Mouse (Mus musculus) heart, embryonic 13.5 days (tissue): ENCODE measurements around the gene 4930402F06Rik. TPM values are rescaled to one million over a fixed set of nuclear protein-coding genes. Genes with fewer than 3 reads are reported as not detected.

Experiments
- ATAC-seq: fragments of 200-750 bp; cut with Nextera tagmentation; 2 replicates; pipeline ENCODE4 v1.8.0; 2017; ENCODE audit warnings: moderate TSS enrichment; ENCODE audit not compliant: insufficient number of reproducible peaks, low FRiP score, low TSS enrichment; ENCODE audit errors: extremely low read depth
- H3K27ac ChIP-seq: fragments of 300-500 bp; sonication (generic); replicated peaks from 2 replicates; pipeline ENCODE4 v1.5.1; 2015; ENCODE audit warnings: moderate library complexity, mild to moderate bottlenecking, inconsistent platforms
- H3K27me3 ChIP-seq: fragments of 300-500 bp; sonication (generic); replicated peaks from 2 replicates; pipeline ENCODE4 v1.6.1; 2015; ENCODE audit warnings: mild to moderate bottlenecking, inconsistent platforms
- H3K36me3 ChIP-seq: fragments of 300-500 bp; sonication (generic); 2 replicates; pipeline ENCODE4 v1.6.1; 2015; ENCODE audit warnings: mild to moderate bottlenecking, inconsistent platforms
- H3K4me1 ChIP-seq: fragments of 300-500 bp; sonication (generic); 2 replicates; pipeline ENCODE4 v1.6.1; 2015; ENCODE audit warnings: inconsistent platforms
- H3K4me2 ChIP-seq: fragments of 300-500 bp; sonication (generic); 2 replicates; pipeline ENCODE4 v1.6.1; 2015; ENCODE audit warnings: inconsistent platforms, mild to moderate bottlenecking, moderate library complexity
- H3K4me3 ChIP-seq: fragments of 300-500 bp; sonication (generic); 2 replicates; pipeline ENCODE4 v1.5.1; 2015; ENCODE audit warnings: moderate library complexity, mild to moderate bottlenecking, inconsistent platforms
- H3K9ac ChIP-seq: fragments of 300-500 bp; sonication (generic); 2 replicates; pipeline ENCODE4 v1.6.1; 2015; ENCODE audit warnings: inconsistent platforms, mild to moderate bottlenecking, moderate library complexity
- H3K9me3 ChIP-seq: fragments of 300-500 bp; sonication (generic); 2 replicates; pipeline ENCODE4 v1.6.1; 2016; ENCODE audit warnings: inconsistent platforms
- WGBS: fragments of 180-500 bp; shearing (Covaris S2); methylation state at CpG from one replicate; pipeline ENCODE4 v1.1.7; 2015; ENCODE audit warnings: mixed read lengths; 5-methylcytosine and 5-hydroxymethylcytosine counted together
- polyA plus RNA-seq: library from polyadenylated mRNA; unstranded; fragments of >200 nt; fragmentation: Nextera tagmentation; extraction: Ambion mirVana; gene quantifications from 2 replicates; pipeline ENCODE4 v1.2.1, GENCODE M21; 2015

The 4930402F06Rik gene
- not detected in 2 replicates for polyA plus RNA-seq

GRCm38 (mm10) chr2:35397096-35397495 lies at the start of gene 4930402F06Rik:
Gene 4930402F06Rik, minus strand, starts transcription at chr2:35397175.
- no peaks in the 10 kb centered on the region for H3K27me3 ChIP-seq
- no peak within 1 kb of the TSS for H3K4me2 ChIP-seq
- no peaks in the 10 kb centered on the region for H3K9me3 ChIP-seq
- peak within 1 kb of the TSS; percentile 20 for H3K27ac ChIP-seq
- WGBS: 57% methylated on average over 5 of the region's 5 CpGs
- no peak for ATAC-seq
- peaks cover 11% of the 10 kb centered on the region for H3K4me1 ChIP-seq
- H3K4me3 ChIP-seq: no peak within 1 kb of the TSS
- H3K36me3 ChIP-seq: peaks cover 17% of the 10 kb centered on the region
- no peak within 1 kb of the TSS for H3K9ac ChIP-seq

GRCm38 (mm10) chr2:35446300-35446699 lies 49.3 kb upstream of the 4930402F06Rik start:
- H3K4me2 ChIP-seq: no peak overlapping the region
- H3K27me3 ChIP-seq: no peaks in the 10 kb centered on the region
- no peaks in the 10 kb centered on the region for H3K9me3 ChIP-seq
- no peaks in the 10 kb centered on the region for H3K36me3 ChIP-seq
- H3K9ac ChIP-seq: no peak overlapping the region
- 70% methylated on average over 5 of the region's 5 CpGs for WGBS
- H3K27ac ChIP-seq: peak overlapping the region; percentile 58
- peaks cover 89% of the 10 kb centered on the region for H3K4me1 ChIP-seq
- ATAC-seq: no peak
- no peak overlapping the region for H3K4me3 ChIP-seq

GRCm38 (mm10) chr2:35445610-35446009 lies 48.6 kb upstream of the 4930402F06Rik start:
- Histone ChIP-seq H3K27me3 (no peaks in the 10 kb centered on the region), H3K27ac (peak overlapping the region; percentile 58; the same call in 1 of the 2 replicates), H3K4me3 (no peak overlapping the region), H3K4me1 (peaks cover 83% of the 10 kb centered on the region), H3K4me2 (no peak overlapping the region), H3K9me3 (no peaks in the 10 kb centered on the region), H3K36me3 (no peaks in the 10 kb centered on the region), H3K9ac (peak overlapping the region; percentile 34)
- no peak for ATAC-seq
- WGBS: 67% methylated on average over 7 of the region's 7 CpGs

- Histone ChIP-seq H3K4me2 (peak overlapping the region; percentile 24; the same call in 1 of the 2 replicates), H3K9ac (peak overlapping the region; percentile 34), H3K27me3 (no peaks in the 10 kb centered on the region), H3K27ac (peak overlapping the region; percentile 66), H3K4me1 (peaks cover 78% of the 10 kb centered on the region), H3K4me3 (no peak overlapping the region), H3K36me3 (no peaks in the 10 kb centered on the region), H3K9me3 (no peaks in the 10 kb centered on the region)
- no peak for ATAC-seq
- WGBS: 68% methylated on average over 6 of the region's 6 CpGs
Observed at GRCm38 (mm10) chr2:35444764-35445262, 47.8 kb upstream of the 4930402F06Rik start.

- Histone ChIP-seq H3K9ac (peak overlapping the region; percentile 34), H3K9me3 (no peaks in the 10 kb centered on the region), H3K4me3 (no peak overlapping the region), H3K36me3 (no peaks in the 10 kb centered on the region), H3K27me3 (no peaks in the 10 kb centered on the region), H3K27ac (peak overlapping the region; percentile 66), H3K4me1 (peaks cover 72% of the 10 kb centered on the region), H3K4me2 (peak overlapping the region; percentile 24; the same call in 1 of the 2 replicates)
- 63% methylated on average over 16 of the region's 16 CpGs for WGBS
- no peak for ATAC-seq
Observed at GRCm38 (mm10) chr2:35443981-35444763, 47.2 kb upstream of the 4930402F06Rik start.

GRCm38 (mm10) chr2:35443325-35443724 lies 46.4 kb upstream of the 4930402F06Rik start:
- 0 out of 2 replicates have a peak overlapping the region, but pooled peaks have one; percentile 66 for H3K27ac ChIP-seq
- peaks cover 4% of the 10 kb centered on the region; the same call in 1 of the 2 replicates for H3K36me3 ChIP-seq
- no peaks in the 10 kb centered on the region for H3K27me3 ChIP-seq
- no peak for ATAC-seq
- H3K9ac ChIP-seq: no peak overlapping the region
- H3K9me3 ChIP-seq: no peaks in the 10 kb centered on the region
- no peak overlapping the region for H3K4me2 ChIP-seq
- no peak overlapping the region for H3K4me3 ChIP-seq
- H3K4me1 ChIP-seq: peaks cover 63% of the 10 kb centered on the region
- WGBS: 75% methylated on average over 5 of the region's 5 CpGs

- no peak for ATAC-seq
- no peak overlapping the region for H3K9ac ChIP-seq
- no peak overlapping the region for H3K4me2 ChIP-seq
- H3K4me1 ChIP-seq: peaks cover 51% of the 10 kb centered on the region
- no peaks in the 10 kb centered on the region for H3K27me3 ChIP-seq
- 69% methylated on average over 6 of the region's 6 CpGs for WGBS
- H3K27ac ChIP-seq: 0 out of 2 replicates have a peak overlapping the region, but pooled peaks have one; percentile 1
- H3K36me3 ChIP-seq: peaks cover 4% of the 10 kb centered on the region; the same call in 1 of the 2 replicates
- H3K4me3 ChIP-seq: no peak overlapping the region
- H3K9me3 ChIP-seq: no peaks in the 10 kb centered on the region
Observed at GRCm38 (mm10) chr2:35442079-35442478, 45.1 kb upstream of the 4930402F06Rik start.

- Histone ChIP-seq H3K27me3 (no peaks in the 10 kb centered on the region), H3K4me2 (no peak overlapping the region), H3K4me1 (peaks cover 44% of the 10 kb centered on the region), H3K4me3 (no peak overlapping the region), H3K27ac (0 out of 2 replicates have a peak overlapping the region, but pooled peaks have one; percentile 1), H3K9ac (no peak overlapping the region), H3K9me3 (no peaks in the 10 kb centered on the region), H3K36me3 (peaks cover 4% of the 10 kb centered on the region; the same call in 1 of the 2 replicates)
- no peak for ATAC-seq
- 68% methylated on average over 6 of the region's 6 CpGs for WGBS
Observed at GRCm38 (mm10) chr2:35441419-35441818, 44.4 kb upstream of the 4930402F06Rik start.

GRCm38 (mm10) chr2:35440480-35440879 lies 43.5 kb upstream of the 4930402F06Rik start:
- no peaks in the 10 kb centered on the region for H3K27me3 ChIP-seq
- WGBS: 95% methylated on average over 3 of the region's 3 CpGs
- no peak overlapping the region for H3K4me2 ChIP-seq
- H3K4me3 ChIP-seq: no peak overlapping the region
- peaks cover 10% of the 10 kb centered on the region; the same call in 1 of the 2 replicates for H3K36me3 ChIP-seq
- no peak overlapping the region for H3K9ac ChIP-seq
- H3K4me1 ChIP-seq: peaks cover 37% of the 10 kb centered on the region
- no peak overlapping the region for H3K27ac ChIP-seq
- ATAC-seq: no peak
- no peaks in the 10 kb centered on the region for H3K9me3 ChIP-seq

- WGBS: 89% methylated on average over 2 of the region's 2 CpGs
- H3K36me3 ChIP-seq: peaks cover 10% of the 10 kb centered on the region; the same call in 1 of the 2 replicates
- no peak for ATAC-seq
- H3K9ac ChIP-seq: no peak overlapping the region
- H3K4me3 ChIP-seq: no peak overlapping the region
- no peaks in the 10 kb centered on the region for H3K9me3 ChIP-seq
- H3K27me3 ChIP-seq: no peaks in the 10 kb centered on the region
- peaks cover 46% of the 10 kb centered on the region for H3K4me1 ChIP-seq
- H3K4me2 ChIP-seq: no peak overlapping the region
- H3K27ac ChIP-seq: no peak overlapping the region
Observed at GRCm38 (mm10) chr2:35437796-35438195, 40.8 kb upstream of the 4930402F06Rik start.

- H3K9ac ChIP-seq: no peak overlapping the region
- 76% methylated on average over 6 of the region's 6 CpGs for WGBS
- H3K27me3 ChIP-seq: no peaks in the 10 kb centered on the region
- no peaks in the 10 kb centered on the region for H3K9me3 ChIP-seq
- H3K4me3 ChIP-seq: no peak overlapping the region
- no peak for ATAC-seq
- H3K4me1 ChIP-seq: peaks cover 45% of the 10 kb centered on the region
- H3K27ac ChIP-seq: peak overlapping the region; percentile 81
- H3K4me2 ChIP-seq: no peak overlapping the region
- H3K36me3 ChIP-seq: peaks cover 16% of the 10 kb centered on the region
Observed at GRCm38 (mm10) chr2:35434576-35435123, 37.7 kb upstream of the 4930402F06Rik start.
